Mouse (Mus musculus) urinary bladder, postnatal 4 days (tissue): ENCODE measurements around the gene Rsrc1.

Source experiments
- DNase-seq, 2 experiments: peaks; one replicate each; pipeline ENCODE4 v3.0.0; 2021 to 2022; ENCODE audit warnings: low spot score in 2 of 2

The Rsrc1 gene

GRCm38 (mm10) chr3:66981101-66981661 is at the start of gene Rsrc1:
TSS of gene Rsrc1 (plus strand) at chr3:66981390.
- DNase-seq, result no peak

- no peak for DNase-seq
Observed at GRCm38 (mm10) chr3:66939675-66940074, 41.5 kb upstream of the Rsrc1 start.

GRCm38 (mm10) chr3:66955126-66955525 is 26.1 kb upstream of the Rsrc1 start:
- DNase-seq, result no peak

GRCm38 (mm10) chr3:66959972-66960371 is 21.2 kb upstream of the Rsrc1 start:
- DNase-seq, result no peak

DNA sequence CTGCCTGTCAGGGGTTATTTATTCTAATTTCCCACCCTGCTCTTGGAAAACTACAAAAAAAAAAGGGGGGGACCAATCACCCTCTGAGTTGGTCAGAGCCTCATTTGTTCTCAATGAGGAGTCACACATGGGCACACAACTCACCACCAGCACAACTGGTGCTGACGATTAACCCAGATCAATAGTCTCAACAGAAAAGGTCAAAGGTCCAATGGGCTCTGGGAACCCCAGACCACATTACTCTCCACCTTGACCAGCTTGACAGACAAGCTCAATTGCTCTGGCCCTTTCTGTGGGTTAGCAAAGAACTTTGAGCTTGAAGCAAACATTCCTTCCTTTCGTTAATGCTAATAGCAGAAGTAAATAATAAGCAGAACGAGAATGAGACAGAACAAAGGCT is 16.3 kb upstream of the Rsrc1 start:
- DNase-seq, result no peak

DNA sequence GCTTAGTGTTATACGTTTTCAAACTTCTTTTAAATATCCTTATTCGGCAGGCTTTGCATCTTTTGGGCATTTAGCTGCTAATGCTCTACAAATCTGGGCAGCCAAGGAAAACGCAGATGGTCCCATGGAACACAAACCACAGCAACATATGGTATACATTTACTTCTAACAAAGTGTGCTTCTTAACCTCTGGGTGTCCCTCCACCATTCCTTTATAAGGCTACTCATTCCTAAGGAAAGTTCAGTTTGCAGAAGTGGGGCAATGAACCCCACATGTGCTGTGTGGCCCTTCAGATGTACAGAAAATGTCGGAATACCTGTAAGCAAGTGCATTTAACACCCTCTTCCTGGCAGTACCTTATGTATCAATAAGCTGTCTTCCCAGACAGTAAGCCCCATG is 13.7 kb upstream of the Rsrc1 start:
- no peak for DNase-seq

- no peak for DNase-seq
Observed at GRCm38 (mm10) chr3:66970261-66970660, 10.9 kb upstream of the Rsrc1 start.

DNA sequence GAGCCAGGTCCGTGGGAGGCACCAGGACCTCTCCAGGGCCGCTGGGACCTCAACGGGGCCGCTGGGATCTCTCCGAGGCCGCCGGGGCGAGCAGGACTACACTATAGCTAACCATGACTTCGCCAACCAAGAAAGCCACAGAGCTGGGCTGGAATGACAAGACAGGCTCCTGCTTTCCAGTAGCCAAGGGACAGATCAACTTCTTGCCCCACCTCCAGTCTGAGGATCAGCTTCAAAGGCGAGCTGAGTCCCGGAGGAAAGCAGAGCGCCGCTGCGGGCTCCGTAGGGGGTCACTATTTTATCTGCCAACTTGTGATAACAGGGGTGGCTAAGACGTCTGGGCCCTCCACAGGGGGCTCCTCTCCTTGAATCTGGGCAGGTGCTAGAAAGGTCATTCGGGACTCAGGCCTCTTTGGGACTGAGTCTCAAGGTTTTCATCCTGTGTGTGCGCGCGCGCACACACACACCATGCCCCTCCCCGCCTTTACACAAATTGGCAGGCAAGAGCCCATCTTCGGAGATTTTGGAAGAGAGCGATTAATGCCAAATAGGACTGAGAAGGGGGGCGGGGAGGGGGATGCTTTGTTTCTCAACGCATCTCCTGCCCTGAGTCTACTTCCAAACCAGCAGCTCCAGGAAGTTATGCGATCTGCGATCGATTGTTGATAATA is 10.4 kb upstream of the Rsrc1 start:
- DNase-seq, result no peak

- no peak for DNase-seq
Observed at GRCm38 (mm10) chr3:66972191-66972950, 8.8 kb upstream of the Rsrc1 start.

GRCm38 (mm10) chr3:66973391-66973943 is 7.7 kb upstream of the Rsrc1 start:
- peak in 1 of 2 experiments; percentile 34 for DNase-seq

GRCm38 (mm10) chr3:66974501-66974900 is 6.7 kb upstream of the Rsrc1 start:
- no peak for DNase-seq

DNA sequence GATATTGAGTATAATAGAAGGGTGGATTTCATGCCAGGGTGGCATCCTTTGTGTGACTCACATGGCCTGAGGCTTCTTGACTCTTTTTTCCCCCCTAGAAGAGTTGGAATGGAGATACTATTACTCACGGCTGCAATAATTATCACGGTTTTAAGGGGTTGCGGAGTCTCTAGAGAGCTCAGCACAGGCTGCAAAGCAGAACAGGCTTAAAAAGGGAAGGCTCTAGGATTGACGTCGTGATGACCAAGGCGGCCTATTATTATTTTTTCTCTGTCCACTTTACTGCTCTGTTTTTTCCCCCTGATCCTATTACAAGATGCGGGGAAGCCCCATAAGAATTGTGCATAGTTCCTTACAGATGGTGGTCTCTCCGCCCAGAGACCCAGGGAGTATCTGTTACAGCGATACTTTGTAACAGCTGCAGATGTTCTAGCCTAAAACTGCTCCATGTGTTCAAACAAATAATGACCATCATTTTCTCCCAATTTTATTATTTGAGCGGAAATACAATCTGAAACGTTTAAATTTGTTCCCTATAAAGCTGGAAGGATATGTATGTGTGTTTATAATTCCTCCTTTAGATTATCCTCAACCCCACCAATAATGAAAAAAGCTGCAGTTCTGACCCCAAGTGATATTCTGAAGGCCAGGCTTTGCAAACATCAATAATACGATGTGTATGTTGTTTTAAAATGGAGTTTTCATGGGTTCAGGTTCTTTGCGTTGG is 4.1 kb upstream of the Rsrc1 start:
- no peak for DNase-seq

GRCm38 (mm10) chr3:66977811-66978456 is 3.3 kb upstream of the Rsrc1 start:
- no peak for DNase-seq

GRCm38 (mm10) chr3:66978457-66979381 is 2.5 kb upstream of the Rsrc1 start:
- no peak for DNase-seq

- DNase-seq, result no peak
Observed at GRCm38 (mm10) chr3:66979491-66979890, 1.7 kb upstream of the Rsrc1 start.

DNA sequence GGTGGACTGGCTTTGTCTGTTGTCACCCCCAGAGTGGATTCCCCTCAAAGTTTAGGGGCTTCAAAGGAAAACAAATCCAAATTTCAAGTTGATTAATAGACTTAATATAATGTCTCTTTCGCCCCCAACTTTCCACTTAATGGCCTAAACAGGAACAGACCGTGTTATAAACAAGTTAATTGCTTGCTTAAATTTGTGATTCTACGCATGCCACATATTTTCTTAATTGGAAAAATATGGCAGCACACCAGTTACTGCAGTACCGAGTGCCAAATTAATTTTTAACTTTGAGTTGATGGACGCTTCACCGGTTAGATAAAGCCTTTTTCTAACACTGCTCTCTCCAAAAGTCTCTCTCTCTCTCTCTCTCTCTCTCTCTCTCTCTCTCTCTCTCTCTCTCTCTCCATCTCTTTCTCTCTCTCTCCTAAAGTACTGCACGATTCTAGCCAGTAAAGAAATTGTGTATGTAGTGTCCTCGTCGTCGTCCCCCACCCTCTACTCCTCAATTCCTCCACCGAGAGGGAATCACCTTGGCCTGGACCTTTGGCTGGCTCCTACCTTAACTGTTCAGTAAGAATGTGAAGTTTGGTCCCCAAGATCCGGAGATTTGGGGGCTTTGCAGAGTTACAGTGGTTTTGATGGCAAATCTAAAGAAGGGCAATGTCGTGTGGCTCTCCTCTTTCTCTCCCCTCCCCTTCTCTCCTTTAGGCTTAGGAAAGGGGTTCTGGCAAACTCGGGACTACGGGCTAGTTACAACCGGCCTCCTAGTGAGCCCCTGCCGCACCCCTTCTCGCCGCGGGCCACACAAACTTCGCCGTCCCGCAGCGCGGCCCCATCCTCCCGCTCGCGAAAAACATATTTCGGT is 847 bp upstream of the Rsrc1 start:
- DNase-seq, result no peak

DNA sequence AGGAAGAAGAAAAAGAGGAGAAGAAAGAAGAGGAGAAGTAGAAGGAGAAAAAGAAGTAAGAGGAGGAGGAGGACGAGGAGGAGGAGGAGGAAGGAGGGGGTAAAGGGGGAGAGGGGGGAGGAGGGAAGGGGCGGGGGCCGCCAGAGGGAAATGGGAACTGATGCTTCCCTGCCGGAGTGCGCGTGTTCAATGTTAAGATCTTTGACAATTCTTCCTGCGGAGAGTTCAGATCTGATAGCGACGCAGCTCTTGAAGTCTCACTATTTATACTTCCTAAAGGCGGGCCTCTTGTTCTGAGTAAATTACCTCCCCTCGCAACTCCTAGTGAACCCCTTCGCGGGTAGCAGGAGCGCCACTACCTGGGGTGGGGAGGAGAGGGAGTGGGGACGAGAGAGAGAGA is 516 bp downstream of the Rsrc1 start, which contains the start of gene Shox2:
TSS of gene Shox2 (minus strand) at position 66 of the 400 bp plus-strand sequence.
- no peak for DNase-seq

DNA sequence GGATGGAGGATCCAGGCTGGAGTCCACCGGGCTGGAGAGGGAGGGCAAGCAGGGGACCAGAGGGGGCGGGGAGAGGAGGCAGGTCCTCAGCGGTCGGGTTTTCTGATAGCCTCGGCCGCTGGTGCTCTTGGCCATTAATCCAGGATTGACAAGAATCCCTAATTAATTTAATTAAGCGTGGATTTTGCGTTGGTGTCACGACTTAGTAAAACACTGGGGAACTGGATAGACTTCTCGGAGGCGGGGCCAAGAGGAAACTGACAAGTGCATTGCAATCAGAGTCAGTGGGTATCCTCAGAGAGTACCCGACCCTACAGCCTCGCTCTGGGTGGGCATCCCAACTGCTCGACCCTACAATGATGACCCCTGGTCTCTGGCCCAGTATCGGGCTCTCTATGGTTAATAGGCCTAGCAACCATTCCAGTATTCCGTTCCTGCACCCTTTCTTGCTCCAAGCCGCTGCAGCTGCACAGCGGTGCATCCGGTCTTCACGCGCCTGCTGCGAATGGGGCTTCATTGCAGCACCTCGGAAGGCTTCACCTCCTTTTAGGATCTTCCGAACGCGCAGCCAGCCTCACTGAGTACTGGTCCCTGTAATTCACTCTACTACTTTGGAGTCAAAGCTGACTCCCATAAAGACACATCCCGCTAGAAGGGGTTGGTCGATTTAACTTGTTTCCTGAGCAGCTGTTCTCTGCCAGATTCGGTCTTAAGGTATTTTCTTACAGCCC is 1.2 kb downstream of the Rsrc1 start:
- no peak for DNase-seq

- DNase-seq, result no peak
Observed at GRCm38 (mm10) chr3:66983481-66983880, 2.3 kb downstream of the Rsrc1 start.
